Mouse (Mus musculus) left cerebral cortex, postnatal 4 days (tissue): ENCODE results near the gene Kiz. TPM values are rescaled to one million over a fixed set of nuclear protein-coding genes. Genes with fewer than 3 reads are reported as not detected.
A peak's percentile ranks its signal among the peaks of the same experiment; 100 is the strongest.

ENCODE experiments used
- DNase-seq: peaks from one replicate; pipeline ENCODE4 v3.0.0-alpha.2; 2022
- intact Hi-C: fragments of 180-260 bp; cut with DNase I; formaldehyde crosslinking; loops from one replicate; pipeline ENCODE4 v1.15.1; 2025
- total RNA-seq, 2 experiments: library from RNA; stranded (reverse); gene quantifications; 2 replicates each; pipeline ENCODE4 v1.2.3; 2021

The Kiz gene
- total RNA-seq, 2 experiments from 2014 or later = 10.3 to 12.3 TPM

DNA sequence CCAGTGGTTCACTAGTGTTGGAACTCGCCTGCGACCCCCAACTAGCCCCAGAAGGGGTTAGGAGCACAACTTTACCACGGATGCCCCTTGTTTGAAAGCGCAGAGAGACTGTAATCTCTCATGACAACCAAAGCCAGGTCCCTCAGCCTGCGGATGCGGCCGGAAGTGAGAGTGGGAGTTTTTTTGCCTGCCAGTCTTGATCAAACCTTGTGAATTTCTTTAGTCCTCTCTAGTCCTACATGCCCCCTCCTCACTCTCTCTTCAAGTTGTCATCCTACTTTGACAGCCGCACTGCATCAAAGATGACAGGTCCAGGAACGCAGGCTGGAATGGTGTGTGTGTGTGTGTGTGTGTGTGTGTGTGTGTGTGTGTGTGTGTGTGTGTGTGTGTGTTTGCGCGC lies 456 bp downstream of the Kiz start:
- intact Hi-C loops = no loop called here

DNA sequence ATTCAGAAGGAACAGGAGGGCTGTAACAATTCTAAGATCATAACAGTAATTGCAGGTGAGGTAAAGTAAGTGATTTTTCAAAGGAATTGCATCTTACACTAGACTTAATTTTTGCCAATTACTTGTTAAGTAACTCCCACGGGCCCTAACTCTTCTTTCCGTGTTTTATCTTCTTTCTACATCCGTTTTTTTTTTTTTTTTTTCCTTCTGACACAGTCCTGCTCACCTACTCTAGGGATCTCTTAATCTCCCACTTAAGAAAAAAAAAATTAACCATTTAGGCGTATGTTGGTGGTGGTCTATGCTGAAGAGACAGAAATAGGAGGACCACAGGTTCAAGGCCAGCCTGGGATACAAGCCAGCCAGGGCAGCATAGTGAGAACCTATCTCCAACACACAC lies 1.2 kb downstream of the Kiz start:
- intact Hi-C loops = no loop called here

More for the DNA sequence above, 456 bp downstream of the Kiz start:
- no peak for DNase-seq

DNA sequence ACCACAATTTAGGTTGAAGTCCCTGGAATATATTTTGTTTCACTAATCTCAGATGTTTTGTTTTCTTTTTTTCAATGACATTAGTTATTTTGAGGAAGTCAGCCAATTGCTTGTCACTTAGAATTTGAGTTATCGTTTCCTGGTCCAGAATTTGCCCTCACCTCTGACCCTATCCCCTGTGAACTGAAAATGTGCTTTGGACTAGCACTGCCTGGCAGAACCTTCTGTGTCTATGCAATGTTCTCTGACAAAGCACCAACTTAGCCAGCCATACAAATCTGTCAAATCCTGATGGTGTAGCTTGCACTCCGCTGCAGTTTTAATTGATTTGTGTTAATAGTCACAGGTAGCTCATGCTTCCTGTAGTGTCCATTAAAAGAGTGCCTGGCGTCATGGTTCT lies 10.1 kb downstream of the Kiz start:
- intact Hi-C loops = no loop called here
- DNase-seq = no peak

More for the DNA sequence above, 1.2 kb downstream of the Kiz start:
- DNase-seq = no peak

DNA sequence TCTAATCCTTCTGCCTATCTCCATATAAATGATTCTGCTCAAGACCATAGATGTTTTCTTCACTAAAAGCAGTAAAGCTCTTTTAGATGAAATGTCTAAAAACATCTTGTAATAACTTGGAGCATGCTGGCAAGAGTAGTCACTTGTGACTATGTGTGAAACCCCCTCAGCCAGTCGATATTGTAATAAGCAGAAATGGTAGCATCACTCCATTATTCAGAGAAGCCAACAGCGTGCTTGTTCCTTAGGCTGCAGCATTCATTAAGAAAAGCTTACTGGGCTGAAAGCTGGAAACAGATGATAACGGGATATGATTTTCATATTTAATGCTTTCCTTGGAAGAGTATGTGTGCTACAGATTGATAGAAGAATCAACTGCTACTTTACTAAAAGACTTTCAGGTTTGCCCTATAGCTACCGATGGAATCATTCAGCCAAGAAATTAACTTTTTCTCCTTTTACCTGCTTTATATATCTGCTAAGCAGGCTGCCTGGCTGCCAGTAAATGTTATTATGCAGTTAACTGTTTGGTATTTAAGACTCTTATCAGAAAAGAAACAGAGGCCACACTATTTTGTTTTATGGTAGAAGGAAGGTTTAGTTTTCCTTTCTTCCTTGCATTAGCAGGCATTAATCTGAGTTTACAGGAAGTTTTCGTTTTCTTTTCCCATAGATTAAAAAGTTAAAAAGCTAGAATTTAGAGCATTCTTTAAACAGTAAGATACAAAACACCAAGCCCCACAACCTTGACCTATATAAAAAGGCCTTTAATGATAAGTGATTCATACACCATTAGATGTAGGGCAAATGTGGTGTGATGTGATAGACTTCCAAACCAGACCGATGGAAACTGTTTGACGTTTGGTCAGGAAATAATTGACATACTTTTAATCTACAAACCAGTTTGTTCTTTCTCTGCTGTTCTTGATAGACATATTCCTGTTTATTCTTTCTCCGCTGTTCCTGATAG lies 15.9 kb downstream of the Kiz start:
- no peak for DNase-seq
- intact Hi-C loops = no loop called here

DNA sequence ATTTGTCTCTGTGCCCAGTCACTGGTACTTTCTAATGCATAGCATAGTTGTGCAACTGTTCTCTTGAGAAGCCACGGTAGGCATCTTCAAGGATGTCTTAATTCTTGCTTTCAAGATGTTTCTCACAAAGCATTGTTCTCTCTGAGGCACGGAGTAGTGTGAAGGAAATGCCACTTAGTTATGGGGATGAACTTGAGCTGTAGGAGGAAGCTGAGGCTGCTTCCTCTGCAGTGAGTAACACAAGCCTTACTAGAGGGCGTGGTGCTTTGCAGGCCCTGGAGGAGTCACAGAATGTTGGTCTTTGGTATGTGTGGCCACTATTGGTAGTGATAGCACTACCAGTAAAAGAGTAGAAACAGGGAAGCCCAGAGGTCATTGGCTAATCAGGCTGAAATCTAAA lies 17.0 kb downstream of the Kiz start:
- intact Hi-C loops = no loop called here
- DNase-seq = no peak

DNA sequence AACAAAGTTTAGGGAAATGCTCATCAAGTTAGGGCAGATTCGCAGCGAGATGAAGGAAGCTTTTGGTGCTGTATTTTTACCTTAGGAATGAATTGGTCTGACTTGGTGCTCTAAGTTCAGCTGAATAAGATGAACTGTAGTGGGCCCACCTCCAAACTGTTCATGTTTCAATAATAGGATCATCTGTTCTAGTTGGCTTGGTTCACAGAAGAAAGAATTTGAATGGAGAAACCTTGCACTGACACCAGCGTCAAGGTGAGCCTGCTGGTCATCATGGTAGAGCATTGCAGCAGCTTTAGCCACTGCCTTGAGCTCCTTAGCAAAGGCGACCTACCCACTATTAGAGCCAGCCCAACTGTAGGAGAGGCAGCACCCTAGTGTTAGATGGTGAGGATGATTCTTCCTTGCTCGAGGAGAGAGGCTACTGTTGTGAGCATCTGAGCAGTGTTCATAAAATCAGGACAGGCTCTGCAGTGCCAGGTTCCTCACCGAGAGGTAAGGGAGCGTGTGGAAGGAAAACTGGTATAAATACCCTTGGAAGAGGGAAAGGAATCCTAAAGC lies 18.3 kb downstream of the Kiz start:
- intact Hi-C loops = no loop called here
- no peak for DNase-seq

DNA sequence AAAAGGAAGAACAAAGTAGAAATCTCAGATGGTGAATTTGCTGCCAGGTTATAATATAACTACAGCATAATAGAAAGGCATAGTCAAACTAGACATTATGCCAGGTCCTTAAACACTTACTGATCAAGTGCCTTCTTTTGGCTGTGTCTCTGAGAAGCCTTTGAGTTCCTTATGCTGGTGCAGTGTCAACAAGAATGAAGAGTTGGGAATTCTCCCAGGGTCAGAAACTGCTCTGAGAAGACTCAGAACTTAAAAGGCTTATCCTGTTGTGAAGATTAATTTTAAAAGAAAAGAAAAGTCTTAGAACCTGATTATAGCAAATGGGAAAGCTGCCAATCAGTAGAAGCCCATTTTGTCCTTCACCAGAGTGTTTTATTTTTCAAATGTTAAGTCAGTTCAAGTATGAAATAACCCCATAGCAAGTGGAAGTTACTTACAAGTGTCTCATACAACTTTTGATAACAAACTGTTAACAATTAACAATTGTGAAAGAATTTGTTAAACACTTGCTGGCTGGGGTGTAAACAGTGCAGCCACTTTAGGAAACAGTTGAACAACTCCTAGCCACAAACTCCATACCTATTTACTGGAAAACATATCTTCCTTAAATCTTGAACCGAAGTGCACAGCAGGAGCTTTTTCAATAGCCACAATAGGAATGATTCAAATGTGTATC lies 21.9 kb downstream of the Kiz start:
- intact Hi-C loops = no loop called here

DNA sequence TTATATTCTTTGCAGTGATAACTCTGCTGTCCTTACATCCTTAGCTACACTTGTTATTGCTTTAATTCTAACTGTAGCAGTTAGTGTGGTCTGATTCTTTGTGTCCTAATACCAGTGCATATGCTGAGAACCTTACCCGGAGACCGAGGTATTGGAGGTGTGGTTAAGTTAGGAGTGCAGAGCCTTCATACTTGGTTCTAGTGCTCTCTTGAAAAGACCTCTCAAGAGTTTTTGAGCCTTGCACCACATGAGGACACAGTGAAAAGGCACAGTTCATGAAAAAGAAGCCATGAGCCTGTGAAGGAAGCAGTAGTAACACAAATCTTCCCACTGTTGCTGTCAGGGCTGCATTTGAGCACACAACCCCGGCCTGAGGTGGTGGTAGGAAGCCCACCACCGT lies 26.0 kb downstream of the Kiz start:
- intact Hi-C loops = no loop called here
- no peak for DNase-seq

More for the DNA sequence above, 21.9 kb downstream of the Kiz start:
- DNase-seq = no peak

DNA sequence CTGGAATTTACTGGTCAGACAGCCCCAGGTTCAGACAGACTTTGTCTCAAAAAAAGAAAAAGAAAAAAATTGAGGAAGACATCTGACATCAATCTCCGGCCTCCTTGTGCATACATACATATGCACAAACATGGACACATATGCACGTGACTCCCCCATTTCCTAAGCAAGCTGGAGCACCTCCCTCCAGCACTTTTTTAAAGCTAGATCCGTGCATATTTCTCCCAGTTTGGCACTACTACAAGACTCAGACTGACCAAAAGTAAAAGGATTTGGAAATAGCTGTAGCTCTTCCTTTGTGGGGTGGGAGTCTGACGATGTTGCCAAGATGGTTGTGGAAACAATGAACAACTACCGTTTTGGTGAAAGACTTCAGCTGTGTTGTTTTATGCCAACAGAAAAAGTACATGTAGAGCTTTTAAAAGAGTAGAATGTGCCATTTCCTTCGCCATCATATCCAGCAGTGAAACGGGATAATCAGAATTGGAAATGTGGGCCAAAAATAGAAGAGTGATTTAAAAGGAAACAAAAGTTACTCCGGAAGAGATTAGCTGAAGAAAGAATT lies 28.7 kb downstream of the Kiz start:
- intact Hi-C loops = no loop called here
- DNase-seq = no peak

DNA sequence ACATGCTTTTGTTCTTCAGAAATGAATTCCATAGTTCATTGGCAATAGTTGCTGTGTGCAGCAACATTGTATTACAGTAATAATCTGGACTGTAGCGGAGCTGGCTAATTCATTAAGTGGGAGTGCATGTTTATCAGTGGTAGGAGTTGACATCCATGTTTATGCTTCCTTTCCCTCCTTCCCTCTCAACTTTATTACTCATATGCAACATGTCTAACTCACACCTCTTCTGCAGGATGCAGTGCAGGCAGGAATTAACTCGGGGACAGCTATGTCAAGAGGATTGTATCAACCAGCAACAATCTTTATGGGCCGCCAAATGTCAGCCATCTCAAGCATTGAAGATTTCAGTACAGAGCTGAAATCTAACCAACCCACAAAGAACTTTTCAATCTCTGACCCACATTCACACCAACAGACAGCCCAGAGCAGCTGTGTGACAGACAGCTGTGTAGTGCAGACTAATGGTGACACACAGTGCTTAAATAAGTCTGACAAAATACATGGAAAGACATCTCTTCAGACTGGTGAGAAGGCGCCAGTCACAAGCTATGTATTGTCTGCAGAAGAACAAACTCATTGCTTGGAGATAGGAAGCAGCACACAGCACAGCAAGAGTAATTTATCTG lies 33.2 kb downstream of the Kiz start:
- DNase-seq = no peak
- intact Hi-C loops = no loop called here

DNA sequence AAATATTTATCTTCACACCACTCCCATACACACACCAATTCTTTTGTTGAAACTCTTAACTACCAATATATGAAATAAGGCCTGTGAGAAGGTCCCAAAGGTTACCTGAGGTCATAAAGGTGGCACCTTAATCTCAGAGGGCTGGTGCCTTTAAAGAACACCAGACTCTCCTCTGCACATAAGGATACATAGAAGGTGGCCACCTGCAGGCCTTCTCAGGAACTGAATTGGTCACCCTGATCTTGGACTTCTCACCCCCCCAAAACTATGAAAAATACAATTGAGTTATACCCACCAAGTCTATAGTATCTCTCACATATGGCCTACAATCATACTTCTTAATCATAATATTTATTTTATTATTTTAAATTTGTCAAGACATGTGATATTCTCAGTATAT lies 43.3 kb downstream of the Kiz start:
- no peak for DNase-seq
- intact Hi-C loops = no loop called here

DNA sequence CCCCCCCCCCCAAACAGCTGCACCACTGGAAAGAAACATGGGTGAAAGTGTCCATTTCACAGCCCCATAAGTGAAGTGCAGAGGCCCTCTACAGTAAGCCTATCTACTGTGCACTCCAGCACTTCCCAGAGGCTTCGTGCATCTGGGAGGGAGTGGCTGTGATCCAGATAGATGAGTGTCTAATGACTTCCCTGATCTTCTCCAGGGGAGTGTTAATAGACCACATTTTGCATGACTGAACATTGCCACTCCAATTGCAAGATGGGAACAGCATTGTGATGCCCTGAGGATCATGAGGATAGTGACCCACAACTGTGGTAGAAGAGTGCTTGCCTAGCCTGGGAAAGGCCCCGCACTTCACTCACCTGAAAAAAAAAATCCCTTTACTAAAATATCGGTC lies 60.4 kb downstream of the Kiz start:
- intact Hi-C loops = no loop called here
- DNase-seq = no peak

DNA sequence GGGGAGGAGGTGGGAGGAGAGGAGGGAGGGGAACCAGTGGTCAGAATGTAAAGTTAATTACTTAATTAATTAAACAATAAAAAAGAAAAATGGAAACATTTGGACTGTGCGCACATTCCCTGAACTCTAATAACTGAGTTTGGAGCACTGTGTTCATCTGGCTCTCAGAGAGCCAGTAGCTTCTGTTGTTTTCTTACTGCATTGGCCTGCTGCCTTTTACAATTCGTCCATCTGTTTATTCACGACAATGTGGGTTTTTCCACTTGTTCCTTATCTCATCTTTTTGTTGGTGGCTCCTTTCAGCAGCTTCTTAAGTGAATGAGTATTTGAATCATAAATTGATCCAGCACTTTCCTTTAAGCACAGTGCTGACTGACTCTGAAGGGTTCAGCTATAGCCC lies 62.1 kb downstream of the Kiz start:
- no peak for DNase-seq
- intact Hi-C loops = no loop called here

DNA sequence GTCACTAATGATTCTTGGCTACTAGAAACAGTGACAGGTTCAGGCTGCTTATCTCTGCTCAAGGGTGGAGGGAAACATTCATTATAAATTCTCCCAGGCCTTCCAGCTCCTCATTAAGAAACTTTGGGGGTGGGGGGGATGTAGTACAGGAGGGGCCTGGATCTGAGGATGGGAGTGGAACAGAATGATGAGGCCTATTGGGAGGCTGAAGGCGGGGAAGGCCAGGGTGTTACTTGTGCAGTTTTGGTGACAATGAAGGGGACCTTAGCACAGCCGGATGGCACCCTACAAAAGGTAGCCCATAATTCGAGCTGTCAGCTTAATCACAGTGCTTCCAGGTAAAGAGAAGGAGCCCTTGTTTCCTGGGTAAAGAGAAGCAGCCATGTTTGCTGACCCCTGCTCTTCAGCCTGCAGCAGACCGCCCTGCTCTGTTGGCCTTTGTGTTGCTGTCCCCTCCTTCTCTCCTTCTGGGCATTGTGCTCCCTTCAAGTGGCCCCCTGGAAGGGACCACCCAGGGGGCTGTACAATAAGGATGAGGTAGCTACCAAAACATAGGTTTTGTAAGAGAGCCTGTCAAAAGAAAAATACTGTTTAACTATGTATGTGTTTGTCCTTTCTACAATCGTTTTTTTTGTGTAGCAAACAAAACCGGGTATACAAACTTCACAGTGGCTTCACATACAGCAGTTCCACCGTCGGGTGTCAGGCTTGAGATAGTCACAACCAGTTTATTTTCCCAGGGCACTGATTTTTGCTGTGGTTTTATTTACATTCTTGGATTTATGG lies 64.9 kb downstream of the Kiz start:
- intact Hi-C loops = no loop called here

DNA sequence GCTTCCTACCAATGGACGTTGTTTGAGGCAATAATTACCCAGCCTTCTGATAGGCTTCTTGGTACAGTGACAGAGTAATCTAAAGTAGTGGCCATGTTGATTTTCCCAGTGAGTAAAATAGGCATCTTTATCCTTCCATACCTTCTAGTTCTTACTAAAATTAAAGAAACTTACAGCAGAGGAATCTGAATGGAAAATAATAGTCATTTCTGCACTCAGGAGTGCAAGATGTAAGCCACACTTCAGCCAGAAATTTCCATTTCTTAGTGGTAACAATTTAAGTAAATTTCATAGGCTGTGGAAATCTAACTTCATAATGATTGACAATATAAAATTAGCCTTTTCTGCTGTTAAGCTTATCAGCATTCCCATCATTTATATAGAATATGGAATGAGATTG lies 69.6 kb downstream of the Kiz start:
- DNase-seq = no peak
- intact Hi-C loops = no loop called here

More for the DNA sequence above, 64.9 kb downstream of the Kiz start:
- no peak for DNase-seq

DNA sequence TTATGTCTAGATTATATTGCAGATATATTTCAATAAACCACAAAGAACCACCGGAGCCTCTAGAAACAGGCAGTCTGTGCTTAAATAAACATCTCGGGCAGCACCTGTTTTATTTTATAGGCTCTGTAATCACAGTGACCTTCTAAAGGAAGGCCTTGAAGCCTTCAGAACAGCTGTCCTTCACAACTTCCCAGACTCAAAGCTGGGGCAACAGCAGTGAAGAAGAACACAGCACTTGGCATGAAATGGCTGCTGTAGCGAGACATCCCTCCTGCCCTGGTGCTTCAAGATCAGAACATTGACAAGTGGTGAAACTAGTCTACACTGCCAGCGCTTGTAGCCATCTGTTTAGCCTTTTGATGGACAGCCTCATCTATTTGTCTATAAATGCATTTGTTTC lies 70.2 kb downstream of the Kiz start:
- intact Hi-C loops = no loop called here

DNA sequence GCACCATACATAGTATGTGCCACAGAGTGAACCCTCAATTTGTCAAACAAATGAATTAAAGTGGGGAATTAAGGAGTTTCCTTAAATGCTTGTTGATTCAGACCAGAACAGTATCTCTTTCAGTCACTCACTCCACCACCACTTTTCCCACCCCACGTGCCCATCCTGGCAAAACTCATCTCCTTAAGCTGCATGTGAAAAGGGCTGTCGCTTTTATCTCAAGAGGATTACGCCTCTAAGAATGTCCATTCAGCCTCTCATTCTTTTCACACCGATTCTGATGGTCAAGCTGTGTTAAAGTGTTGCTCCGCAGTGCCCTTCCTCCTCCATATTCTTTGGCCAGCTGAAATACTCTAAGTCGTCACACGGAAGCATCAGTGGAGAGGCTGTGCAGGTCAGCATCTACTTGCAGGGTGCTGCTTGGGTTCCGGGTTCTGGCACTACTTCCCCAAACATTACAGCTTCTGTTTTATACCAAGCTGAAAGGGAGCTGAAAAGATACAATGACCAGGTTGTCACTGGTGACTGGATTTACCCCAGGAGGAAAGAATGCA lies 92.6 kb downstream of the Kiz start:
- intact Hi-C loops = no loop called here
- no peak for DNase-seq

More for the DNA sequence above, 70.2 kb downstream of the Kiz start:
- no peak for DNase-seq

DNA sequence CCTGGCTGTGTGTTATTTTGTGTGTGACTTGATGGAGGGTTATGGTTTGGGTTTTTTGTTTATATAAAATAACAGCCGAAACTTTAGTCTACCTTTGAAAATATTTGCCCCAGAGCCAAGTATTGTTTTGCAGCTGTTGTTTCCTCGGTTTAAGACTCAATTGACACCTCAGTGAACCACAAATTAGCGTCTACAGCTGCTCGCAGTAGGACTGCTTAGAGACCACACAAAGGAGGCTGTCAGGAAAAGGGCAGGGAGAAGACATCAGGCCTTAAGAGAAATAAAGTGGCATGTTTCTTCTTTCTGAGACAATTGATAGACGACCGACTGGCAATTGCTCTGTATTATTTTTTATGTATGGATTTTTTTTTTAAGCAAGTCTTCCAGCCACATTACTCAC lies 100.7 kb downstream of the Kiz start:
- intact Hi-C loops = loop anchor here (10.0 kb wide), 1 partner anchor 322 kb away; no protein-coding TSS in a partner anchor
- no peak for DNase-seq

DNA sequence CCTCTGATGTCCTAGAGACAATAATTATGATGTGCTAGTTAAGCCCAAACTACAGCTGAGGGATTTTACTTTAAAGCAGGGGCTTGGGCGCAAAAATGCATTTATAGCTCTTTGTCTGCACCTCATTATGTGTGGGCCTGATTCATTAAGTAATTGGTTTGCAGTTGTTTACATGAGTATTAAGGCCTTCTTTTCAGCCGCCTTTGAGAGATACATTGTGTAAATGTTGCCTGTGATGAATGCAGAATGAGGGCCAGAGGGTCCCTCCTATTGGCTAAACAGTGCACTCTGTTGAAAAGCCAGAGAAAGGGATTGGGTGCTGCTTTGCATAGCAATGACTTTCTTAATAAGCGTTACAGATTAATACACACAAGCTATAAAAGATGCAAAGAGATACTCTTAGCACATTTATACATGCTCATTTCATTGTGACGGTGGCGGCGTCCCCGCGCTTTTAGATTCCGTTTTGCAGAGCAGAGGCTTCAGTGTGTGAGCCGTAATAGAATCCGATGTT lies 102.8 kb downstream of the Kiz start:
- DNase-seq = peak; percentile 36
- intact Hi-C loops = loop anchor here (2.0 to 10.0 kb wide), 2 partner anchors 220 to 324 kb away; no protein-coding TSS in a partner anchor
